Mouse (Mus musculus) right cerebral cortex, adult 2 months (tissue): ENCODE measurements around the gene Hspa12a.
"Not testable (repeated sequence)": the region's sequence is repeated elsewhere in the genome, so short reads cannot be mapped to it uniquely, and the experiment has no call there.

Experiments used
- DNase-seq, 2 experiments: peaks; one replicate each; pipeline ENCODE4 v3.0.0; 2021 to 2022; ENCODE audit warnings: low spot score in 2 of 2

The Hspa12a gene

DNA sequence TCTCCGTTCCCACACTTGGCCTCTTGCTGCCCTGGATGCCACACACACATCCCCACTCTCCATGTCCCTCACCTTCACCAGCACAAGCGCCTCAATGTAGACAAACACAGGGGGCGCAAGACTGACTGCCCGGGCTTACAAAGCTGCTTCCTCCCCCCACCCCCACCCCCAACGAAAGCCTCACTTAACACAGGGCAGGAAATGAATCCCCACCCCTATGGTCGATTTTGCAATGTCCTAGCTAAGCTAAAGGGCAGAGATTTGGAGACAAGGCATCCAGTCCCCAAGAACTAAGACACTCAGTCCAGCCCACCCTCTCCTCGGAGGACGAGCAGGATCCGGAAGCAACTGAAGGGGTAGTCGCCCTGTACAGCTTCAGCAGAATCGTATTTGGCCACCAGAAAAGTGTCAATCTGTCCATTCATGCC is 32.5 kb downstream of the Hspa12a start:
- no peak for DNase-seq

DNA sequence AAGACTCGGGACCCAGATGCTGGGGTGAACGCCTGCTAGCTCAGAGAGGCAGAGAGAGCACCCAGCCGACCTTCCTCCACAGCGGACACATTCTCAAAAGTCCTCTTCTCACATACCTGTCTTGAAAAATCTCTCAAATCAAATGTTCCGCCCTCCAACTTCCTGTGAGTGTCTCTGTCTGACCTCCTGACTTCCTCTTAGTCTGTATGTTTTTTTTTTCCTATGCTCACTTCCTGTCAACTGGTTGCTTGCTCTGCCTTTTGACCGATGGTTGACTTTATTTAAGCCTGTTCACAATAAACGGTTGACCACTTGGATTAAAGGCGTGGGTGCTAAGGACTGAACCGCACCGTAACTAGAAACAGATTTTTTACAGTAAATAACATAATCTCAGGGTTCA is 35.4 kb downstream of the Hspa12a start:
- DNase-seq, result no peak

GRCm38 (mm10) chr19:58906685-58907084 is 36.8 kb downstream of the Hspa12a start:
- no peak for DNase-seq

DNA sequence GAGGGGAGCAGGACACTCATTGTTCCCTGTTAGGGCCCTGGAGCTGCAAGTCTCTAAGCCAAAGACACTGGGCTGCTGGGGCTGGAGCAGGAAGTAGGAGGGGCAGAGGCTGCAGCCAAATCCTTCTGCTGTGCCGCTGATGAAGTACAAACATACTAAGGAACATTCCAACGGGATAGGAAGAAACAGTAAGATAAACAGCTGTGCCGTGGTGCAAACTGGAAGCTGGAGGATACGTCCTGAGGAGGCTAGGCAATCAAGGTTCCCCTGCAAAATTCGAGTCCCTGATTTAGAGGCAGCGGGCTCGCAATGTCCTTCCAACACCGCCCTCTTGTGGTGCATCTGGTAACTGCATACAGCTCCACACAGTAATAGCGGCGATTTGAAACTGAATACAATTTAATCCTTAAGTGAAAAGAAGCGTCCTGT is 39.5 kb downstream of the Hspa12a start:
- DNase-seq, result peak; percentile 93 to 96

GRCm38 (mm10) chr19:58903079-58903898 is 40.2 kb downstream of the Hspa12a start:
- DNase-seq, result no peak

DNA sequence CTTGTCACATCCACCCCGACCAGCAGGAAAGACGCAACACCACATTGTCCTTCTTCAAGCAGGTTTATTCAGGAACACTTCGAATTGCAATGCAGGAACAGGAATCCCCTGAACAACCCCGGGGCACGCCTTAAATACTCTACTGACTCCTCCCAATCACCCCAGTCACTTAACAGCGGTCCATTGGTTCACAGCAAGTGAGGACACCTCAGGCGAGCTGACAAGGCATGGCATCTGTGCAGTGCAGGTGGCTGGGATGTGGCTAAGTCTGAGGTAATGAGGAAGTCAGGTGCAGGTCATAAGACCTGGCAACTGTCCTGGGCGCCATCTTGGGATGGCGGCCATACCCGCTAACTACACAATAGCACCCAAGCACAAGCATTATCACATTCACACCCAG is 43.0 kb downstream of the Hspa12a start:
- DNase-seq, result not testable (repeated sequence)

GRCm38 (mm10) chr19:58896216-58896615 is 47.2 kb downstream of the Hspa12a start:
- DNase-seq, result peak; percentile 57 to 61

DNA sequence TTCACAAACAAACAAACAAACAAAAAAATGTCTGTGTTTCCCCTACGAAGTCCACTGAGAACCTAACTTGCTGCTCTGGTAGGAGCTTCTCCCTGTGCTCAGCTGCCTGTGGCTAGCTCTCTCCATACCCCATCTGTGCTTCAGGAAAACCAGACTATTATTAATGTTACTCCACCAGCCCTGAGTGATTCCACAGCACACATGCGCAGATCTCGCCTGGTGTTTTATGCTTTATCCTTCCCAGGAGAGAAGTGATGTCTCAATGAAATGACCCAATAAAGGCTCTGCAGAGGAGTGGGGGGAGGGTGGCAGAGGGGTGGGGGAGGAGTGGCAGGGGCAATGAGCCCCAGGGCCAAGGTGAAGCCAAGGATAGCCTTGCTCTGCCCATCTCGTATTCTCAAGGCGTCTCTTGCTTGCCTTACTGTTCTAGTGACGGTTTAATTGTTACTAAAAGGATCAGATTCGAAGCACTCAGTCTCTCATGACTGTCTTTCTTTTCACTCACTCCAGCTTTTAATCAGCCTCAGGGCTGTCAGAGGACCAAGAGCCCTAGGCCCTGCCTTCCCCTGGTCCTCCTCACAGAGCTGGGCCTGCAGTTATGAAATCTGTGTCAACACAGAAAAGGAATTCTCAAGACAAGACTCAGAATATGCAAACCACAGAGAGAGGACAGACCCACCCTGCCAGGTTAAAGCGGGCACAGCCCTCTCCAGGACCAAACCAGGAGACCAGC is 54.0 kb downstream of the Hspa12a start:
- no peak for DNase-seq

GRCm38 (mm10) chr19:58886467-58886866 is 57.0 kb downstream of the Hspa12a start:
- no peak for DNase-seq

DNA sequence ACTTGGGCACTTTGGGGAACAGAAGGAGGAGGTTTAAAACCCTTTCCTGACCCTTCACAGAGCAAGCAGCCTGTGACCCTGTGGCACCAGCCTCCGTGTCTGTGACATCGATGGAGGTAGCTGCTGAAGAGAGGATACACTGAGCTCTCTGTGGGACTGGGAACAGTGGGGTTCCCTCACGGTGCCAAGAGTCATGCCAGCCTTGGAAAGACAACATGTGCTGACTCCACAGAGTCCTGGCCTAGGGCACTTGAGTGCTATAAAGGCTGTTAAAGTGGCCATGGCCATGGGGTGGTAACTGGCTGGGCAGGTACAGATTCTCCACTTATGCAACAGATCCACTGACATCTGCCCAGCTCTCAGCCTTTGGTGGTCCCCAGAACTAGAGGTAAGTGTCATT is 60.0 kb downstream of the Hspa12a start:
- no peak for DNase-seq

GRCm38 (mm10) chr19:58882336-58882735 is 61.1 kb downstream of the Hspa12a start:
- DNase-seq, result no peak

- DNase-seq, result no peak
Observed at GRCm38 (mm10) chr19:58879330-58879957, 64.0 kb downstream of the Hspa12a start.

DNA sequence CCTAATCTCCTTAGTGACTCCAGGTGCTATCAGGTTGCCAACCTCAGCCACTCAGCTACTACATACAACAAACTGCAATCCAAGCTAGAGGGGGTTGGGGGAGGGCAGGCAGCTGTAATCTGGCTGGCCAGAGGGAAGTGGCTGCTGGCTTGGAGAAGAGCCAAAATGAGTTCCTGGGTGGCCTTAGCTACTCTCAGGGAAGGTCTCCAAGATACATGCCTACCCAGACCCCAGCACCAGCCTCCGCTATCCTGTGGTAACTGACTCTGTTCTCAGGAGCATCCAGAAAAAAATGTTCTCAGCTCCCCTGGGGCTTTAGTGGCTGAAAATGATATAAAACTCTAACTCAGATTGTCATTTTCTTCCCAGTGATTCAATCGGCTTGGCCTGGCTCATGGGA is 64.9 kb downstream of the Hspa12a start:
- no peak for DNase-seq

- DNase-seq, result no peak
Observed at GRCm38 (mm10) chr19:58873536-58873935, 69.9 kb downstream of the Hspa12a start.

DNA sequence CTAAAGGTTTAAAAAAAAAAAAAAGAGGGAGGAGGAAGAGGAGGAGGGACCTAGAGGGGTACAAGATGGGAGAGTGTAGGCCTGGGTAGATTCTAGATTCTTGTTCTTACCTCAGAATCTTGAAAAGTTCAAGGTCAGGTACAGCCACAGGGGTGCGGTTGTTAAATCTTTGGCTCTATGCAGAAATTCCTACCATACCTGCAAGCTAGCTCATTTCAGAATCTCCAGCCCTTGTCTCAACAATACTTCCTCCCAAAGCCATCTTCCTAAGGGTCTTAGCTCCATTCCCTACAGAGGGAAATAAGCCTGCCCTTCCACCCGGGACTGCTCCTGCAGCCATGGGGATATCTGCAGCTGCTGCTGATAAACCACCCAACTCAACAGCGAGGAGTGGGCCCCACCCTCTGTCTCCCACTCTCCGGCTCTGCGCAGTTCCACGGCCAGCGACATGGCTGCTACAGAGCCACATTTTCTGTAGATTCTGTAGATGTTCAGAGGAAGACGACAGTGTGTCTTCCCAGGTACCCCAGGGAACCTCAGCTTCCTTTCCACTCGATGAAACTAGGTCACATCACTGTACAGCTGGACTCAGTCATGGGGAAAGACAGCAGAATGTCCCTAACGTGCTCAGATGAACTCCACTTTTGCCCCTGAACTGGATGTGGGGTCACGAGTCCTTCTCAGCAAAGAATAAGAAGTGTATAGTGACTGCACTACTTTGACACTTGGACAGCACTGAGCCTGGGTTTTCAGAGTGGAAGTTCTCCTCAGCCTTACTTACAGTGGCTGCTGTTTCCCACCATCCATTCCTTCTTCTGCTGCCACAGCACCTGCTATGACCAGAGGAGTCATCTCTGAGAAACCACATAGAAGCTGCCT is 70.8 kb downstream of the Hspa12a start:
- no peak for DNase-seq

DNA sequence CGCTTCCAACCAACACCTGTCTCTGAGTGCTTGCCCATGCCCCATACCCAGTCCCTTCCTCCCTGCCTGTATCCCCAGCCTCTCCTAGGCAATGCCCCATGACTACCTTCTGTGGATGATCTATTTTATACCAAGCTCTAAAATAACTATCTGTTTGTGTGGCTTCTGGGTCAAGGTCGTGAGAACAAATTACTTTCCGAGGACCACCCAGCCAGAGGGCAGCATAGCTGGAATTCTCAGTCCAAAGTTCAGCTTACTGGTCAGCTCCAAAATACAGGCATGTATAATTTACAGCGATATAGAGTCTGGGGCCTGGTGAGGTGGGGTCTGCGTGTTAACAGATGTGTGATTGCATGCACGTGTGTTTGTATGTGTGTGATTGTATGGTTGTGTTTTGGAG is 71.6 kb downstream of the Hspa12a start:
- DNase-seq, result no peak

DNA sequence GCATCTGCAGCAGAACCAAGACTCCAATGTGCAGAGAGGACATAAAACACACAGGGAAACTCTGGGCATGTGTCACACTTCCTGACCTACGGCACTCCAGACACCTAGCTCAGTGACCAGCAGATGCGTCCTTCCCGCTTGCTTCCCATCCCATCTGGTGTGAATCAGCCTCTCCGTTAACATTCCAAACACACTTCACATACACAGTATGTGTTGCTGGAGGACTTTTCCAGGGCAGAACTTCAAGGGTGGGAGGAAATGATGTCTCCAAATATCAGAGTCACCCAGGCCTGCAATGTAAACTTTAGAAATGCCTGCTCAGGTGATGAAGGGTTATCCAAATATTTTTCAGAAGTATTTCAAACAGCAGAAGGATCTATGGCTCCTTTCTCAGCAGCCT is 76.8 kb downstream of the Hspa12a start:
- DNase-seq, result no peak

DNA sequence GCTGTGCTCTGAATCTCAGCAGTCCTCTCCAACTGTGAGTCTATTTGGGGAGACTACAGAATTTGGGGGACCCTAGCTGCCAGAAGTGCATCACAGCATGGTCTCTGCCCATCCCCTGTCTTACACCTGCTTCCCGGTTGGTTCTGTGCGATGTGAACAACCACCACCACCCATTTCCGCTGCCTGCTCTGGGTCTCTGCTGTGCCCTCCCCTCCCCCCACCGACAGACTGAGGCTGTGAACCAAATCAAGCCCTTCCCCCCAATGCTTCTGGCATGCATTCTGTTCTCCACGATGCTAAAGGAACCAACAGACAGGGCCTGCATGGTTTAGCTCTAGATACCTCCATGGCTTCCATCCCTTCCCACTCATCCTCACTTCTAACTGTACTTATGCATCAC is 78.2 kb downstream of the Hspa12a start:
- no peak for DNase-seq

DNA sequence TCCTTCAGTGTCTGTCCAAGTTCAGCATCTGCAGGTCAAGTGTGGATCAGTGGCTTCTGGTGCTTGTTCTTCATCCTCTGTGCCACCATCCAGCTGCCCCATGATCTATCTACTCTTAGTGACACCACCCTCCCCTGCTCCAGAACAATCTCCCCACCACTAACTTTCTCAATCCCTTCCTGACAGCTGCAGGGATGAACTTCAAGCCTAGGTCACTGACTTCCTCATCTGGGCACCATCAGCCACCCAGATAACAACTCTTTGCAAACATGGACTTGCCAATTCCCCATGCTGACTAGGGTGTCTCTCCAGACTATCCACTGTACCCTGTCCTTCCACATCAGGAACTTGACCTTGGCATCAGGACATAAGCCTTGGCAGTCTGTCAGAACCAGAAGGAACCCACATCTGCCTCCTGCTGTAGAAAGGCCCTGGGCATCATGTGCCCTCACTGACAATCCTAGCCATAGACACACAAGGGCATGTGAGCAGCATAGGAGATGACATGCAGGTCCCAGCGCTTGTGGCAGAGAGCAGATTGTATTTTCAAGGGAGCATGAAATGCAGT is 79.4 kb downstream of the Hspa12a start:
- no peak for DNase-seq

GRCm38 (mm10) chr19:58861174-58861760 is 82.2 kb downstream of the Hspa12a start:
- no peak for DNase-seq
